Mouse (Mus musculus) G1E (cell line): Measurements from ENCODE around the gene Ccdc163.
"Not testable (repeated sequence)": the region's sequence is repeated elsewhere in the genome, so short reads cannot be mapped to it uniquely, and the experiment has no call there.

Source experiments
- CTCF ChIP-seq: IDR thresholded peaks from 2 replicates; pipeline ENCODE4 v1.5.1; 2012; ENCODE audit warnings: low read depth, low read length, inconsistent platforms, mixed read lengths
- GATA1 ChIP-seq: IDR thresholded peaks from 2 replicates; pipeline ENCODE4 v1.6.1; 2012; ENCODE audit warnings: borderline replicate concordance, low read length, inconsistent platforms, mixed read lengths

GRCm38 (mm10) chr4:116680521-116680920, 27.8 kb upstream of the Ccdc163 start:
- TF ChIP-seq CTCF, GATA1: not testable (repeated sequence)
